Mouse (Mus musculus) heart, embryonic 16.5 days (tissue): Measurements from ENCODE around the gene Dcbld2. TPM values are rescaled to one million over a fixed set of nuclear protein-coding genes. Genes with fewer than 3 reads are reported as not detected.
A peak's percentile ranks its signal among the peaks of the same experiment; 100 is the strongest.
"Not testable (repeated sequence)": the region's sequence is repeated elsewhere in the genome, so short reads cannot be mapped to it uniquely, and the experiment has no call there.

Experiments used
- ATAC-seq: fragments of 200-750 bp; cut with Nextera tagmentation; replicated peaks from 2 replicates; pipeline ENCODE4 v1.8.0; 2017; ENCODE audit warnings: moderate number of reproducible peaks; ENCODE audit not compliant: insufficient read depth, low FRiP score; ENCODE audit errors: extremely low read depth
- H3K27ac ChIP-seq: fragments of 300-500 bp; sonication (generic); 2 replicates; pipeline ENCODE4 v1.5.1; 2014; ENCODE audit warnings: mild to moderate bottlenecking, low read length, control low read depth, moderate library complexity
- H3K27me3 ChIP-seq: fragments of 300-500 bp; sonication (generic); 2 replicates; pipeline ENCODE4 v1.6.1; 2014; ENCODE audit warnings: low read length, mixed read lengths; ENCODE audit not compliant: control insufficient read depth, insufficient read depth
- H3K36me3 ChIP-seq: fragments of 300-500 bp; sonication (generic); 2 replicates; pipeline ENCODE4 v1.6.1; 2014; ENCODE audit not compliant: control insufficient read depth, insufficient read depth
- H3K4me1 ChIP-seq: fragments of 300-500 bp; sonication (generic); 2 replicates; pipeline ENCODE4 v1.6.1; 2014; ENCODE audit warnings: low read length, mixed read lengths; ENCODE audit not compliant: control insufficient read depth, insufficient read depth
- H3K4me2 ChIP-seq: fragments of 300-500 bp; sonication (generic); 2 replicates; pipeline ENCODE4 v1.6.1; 2014; ENCODE audit warnings: low read depth, mild to moderate bottlenecking, control low read depth, low read length
- H3K4me3 ChIP-seq: fragments of 300-500 bp; sonication (generic); 2 replicates; pipeline ENCODE4 v1.5.1; 2014; ENCODE audit warnings: mild to moderate bottlenecking, control low read depth, low read length
- H3K9ac ChIP-seq: fragments of 300-500 bp; sonication (generic); 2 replicates; pipeline ENCODE4 v1.6.1; 2014; ENCODE audit warnings: low read length, control low read depth
- H3K9me3 ChIP-seq: fragments of 300-500 bp; sonication (generic); replicated peaks from 2 replicates; pipeline ENCODE4 v1.6.1; 2016; ENCODE audit warnings: low read length; ENCODE audit not compliant: control insufficient read depth
- WGBS: fragments of 180-500 bp; shearing (Covaris S2); extraction: QIAGEN DNeasy Blood & Tissue Kit; methylation state at CpG from one replicate; pipeline ENCODE4 v1.1.7; 2014; 5-methylcytosine and 5-hydroxymethylcytosine counted together
- polyA plus RNA-seq: library from polyadenylated mRNA; unstranded; fragments of >200 nt; fragmentation: Nextera tagmentation; extraction: Ambion mirVana; gene quantifications from 2 replicates; pipeline ENCODE4 v1.2.1, GENCODE M21; 2015

Gene Dcbld2
- polyA plus RNA-seq, 1 experiment from 2014 or later, result 7.5 TPM

GRCm38 (mm10) chr16:58456445-58456844 is 48.2 kb downstream of the Dcbld2 start:
- WGBS, result 80% methylated on average over 5 of the region's 5 CpGs
- Histone ChIP-seq H3K4me1 (peaks cover 17% of the 10 kb centered on the region), H3K9ac (no peak overlapping the region), H3K27me3 (no peaks in the 10 kb centered on the region), H3K4me2 (no peak overlapping the region), H3K4me3 (no peak overlapping the region), H3K36me3 (peaks cover 15% of the 10 kb centered on the region), H3K9me3 (no peaks in the 10 kb centered on the region), H3K27ac (no peak overlapping the region)
- ATAC-seq, result no peak

- H3K4me3 ChIP-seq, result no peak overlapping the region
- WGBS, result 53% methylated on average over 6 of the region's 6 CpGs
- H3K9me3 ChIP-seq, result no peaks in the 10 kb centered on the region
- no peak for ATAC-seq
- no peak overlapping the region for H3K9ac ChIP-seq
- peak overlapping the region; percentile 5 for H3K27ac ChIP-seq
- H3K4me2 ChIP-seq, result no peak overlapping the region
- H3K36me3 ChIP-seq, result peaks cover 14% of the 10 kb centered on the region
- peaks cover 18% of the 10 kb centered on the region for H3K4me1 ChIP-seq
- no peaks in the 10 kb centered on the region for H3K27me3 ChIP-seq
These were observed 48.7 kb downstream of the Dcbld2 start for GRCm38 (mm10) chr16:58456991-58457390.

- peak; percentile 68 for ATAC-seq
These were observed 51.7 kb downstream of the Dcbld2 start for GRCm38 (mm10) chr16:58459966-58460365.

GRCm38 (mm10) chr16:58460386-58460785 is 52.1 kb downstream of the Dcbld2 start:
- peak overlapping the region; percentile 8; the same call in 1 of the 2 replicates for H3K4me3 ChIP-seq

More at GRCm38 (mm10) chr16:58459966-58460365, 51.7 kb downstream of the Dcbld2 start:
- not testable (repeated sequence) for H3K9me3 ChIP-seq, H3K9ac ChIP-seq, H3K4me3 ChIP-seq, H3K27me3 ChIP-seq
- peaks cover 11% of the 10 kb centered on the region for H3K4me1 ChIP-seq
- peak overlapping the region; percentile 86 for H3K27ac ChIP-seq
- peaks cover 35% of the 10 kb centered on the region for H3K36me3 ChIP-seq
- H3K4me2 ChIP-seq, result peak overlapping the region; percentile 42; the same call in 1 of the 2 replicates
- WGBS, result 17% methylated on average over 3 of the region's 3 CpGs

GRCm38 (mm10) chr16:58461856-58462518 is 53.7 kb downstream of the Dcbld2 start:
- H3K4me3 ChIP-seq, result no peak overlapping the region
- peaks cover 41% of the 10 kb centered on the region for H3K36me3 ChIP-seq
- 88% methylated on average over 2 of the region's 2 CpGs for WGBS
- no peaks in the 10 kb centered on the region for H3K9me3 ChIP-seq
- no peak overlapping the region for H3K27ac ChIP-seq
- peaks cover 14% of the 10 kb centered on the region for H3K4me1 ChIP-seq
- H3K9ac ChIP-seq, result no peak overlapping the region
- H3K27me3 ChIP-seq, result no peaks in the 10 kb centered on the region
- no peak overlapping the region for H3K4me2 ChIP-seq
- ATAC-seq, result no peak

More at GRCm38 (mm10) chr16:58460386-58460785, 52.1 kb downstream of the Dcbld2 start:
- 0 out of 2 replicates have a peak, but pooled peaks have one; percentile 34 for ATAC-seq
- H3K27ac ChIP-seq, result peak overlapping the region; percentile 86
- 61% methylated on average over 10 of the region's 10 CpGs for WGBS
- H3K9me3 ChIP-seq, result no peaks in the 10 kb centered on the region
- peak overlapping the region; percentile 65 for H3K9ac ChIP-seq
- H3K4me1 ChIP-seq, result peaks cover 11% of the 10 kb centered on the region
- H3K36me3 ChIP-seq, result peaks cover 38% of the 10 kb centered on the region
- H3K27me3 ChIP-seq, result no peaks in the 10 kb centered on the region
- peak overlapping the region; percentile 42 for H3K4me2 ChIP-seq

GRCm38 (mm10) chr16:58462519-58462918 is 54.3 kb downstream of the Dcbld2 start:
- Histone ChIP-seq H3K36me3 (peaks cover 36% of the 10 kb centered on the region), H3K9me3 (no peaks in the 10 kb centered on the region)
- WGBS, result 93% methylated on average over 2 of the region's 2 CpGs

GRCm38 (mm10) chr16:58464051-58464450 is 55.8 kb downstream of the Dcbld2 start:
- Histone ChIP-seq H3K4me2 (no peak overlapping the region), H3K9me3 (no peaks in the 10 kb centered on the region), H3K36me3 (peaks cover 34% of the 10 kb centered on the region), H3K9ac (no peak overlapping the region), H3K4me1 (peaks cover 14% of the 10 kb centered on the region), H3K4me3 (no peak overlapping the region), H3K27me3 (no peaks in the 10 kb centered on the region), H3K27ac (no peak overlapping the region)
- ATAC-seq, result no peak
- 89% methylated on average over 14 of the region's 14 CpGs for WGBS

More at GRCm38 (mm10) chr16:58462519-58462918, 54.3 kb downstream of the Dcbld2 start:
- no peak overlapping the region for H3K4me2 ChIP-seq
- no peak overlapping the region for H3K27ac ChIP-seq
- H3K4me3 ChIP-seq, result no peak overlapping the region
- ATAC-seq, result no peak
- H3K9ac ChIP-seq, result no peak overlapping the region
- H3K27me3 ChIP-seq, result no peaks in the 10 kb centered on the region
- peaks cover 14% of the 10 kb centered on the region for H3K4me1 ChIP-seq

- H3K27ac ChIP-seq, result no peak overlapping the region
- H3K4me2 ChIP-seq, result no peak overlapping the region
- H3K9me3 ChIP-seq, result no peaks in the 10 kb centered on the region
- no peak for ATAC-seq
- H3K36me3 ChIP-seq, result peaks cover 34% of the 10 kb centered on the region
- H3K4me3 ChIP-seq, result no peak overlapping the region
- H3K4me1 ChIP-seq, result peaks cover 12% of the 10 kb centered on the region
- no peaks in the 10 kb centered on the region for H3K27me3 ChIP-seq
- 79% methylated on average over 9 of the region's 9 CpGs for WGBS
- no peak overlapping the region for H3K9ac ChIP-seq
These were observed 57.2 kb downstream of the Dcbld2 start for GRCm38 (mm10) chr16:58465412-58465811.

- no peak overlapping the region for H3K27ac ChIP-seq
- no peaks in the 10 kb centered on the region for H3K9me3 ChIP-seq
- peaks cover 31% of the 10 kb centered on the region for H3K36me3 ChIP-seq
- H3K27me3 ChIP-seq, result no peaks in the 10 kb centered on the region
- H3K4me2 ChIP-seq, result no peak overlapping the region
- ATAC-seq, result no peak
- no peak overlapping the region for H3K9ac ChIP-seq
- 85% methylated on average over 8 of the region's 8 CpGs for WGBS
- no peak overlapping the region for H3K4me3 ChIP-seq
- H3K4me1 ChIP-seq, result peaks cover 9% of the 10 kb centered on the region
These were observed 61.8 kb downstream of the Dcbld2 start for GRCm38 (mm10) chr16:58470061-58470460.
